Comparison of ENCODE assay signal across 9 mouse cellular contexts in the genomic region with DNA sequence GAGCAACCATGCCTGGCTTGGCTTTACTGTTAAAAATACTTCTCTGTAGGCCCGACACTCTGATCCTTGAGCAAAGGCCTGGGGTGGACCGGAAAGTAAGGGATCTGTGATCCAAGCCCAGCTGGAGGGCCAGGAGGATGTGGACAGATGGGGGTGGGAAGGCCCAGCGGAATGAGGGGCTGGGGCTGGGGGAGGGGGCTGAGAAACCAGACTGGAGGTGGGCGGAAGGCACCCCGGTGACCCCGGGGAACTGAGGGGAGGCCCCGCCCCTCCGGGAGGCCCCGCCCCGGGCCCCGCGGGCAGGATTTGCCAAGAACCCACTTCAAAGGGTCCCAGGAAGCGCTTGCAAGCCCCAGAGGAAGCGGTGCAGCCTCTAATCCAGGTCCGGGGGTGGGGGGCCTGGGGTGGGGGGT. TPM values are rescaled to one million over a fixed set of nuclear protein-coding genes. Genes with fewer than 3 reads are reported as not detected.
DNase-seq lines count a peak whose midpoint lies in the region; ATAC-seq lines count a peak whose summit lies in the region.
"Had no signal": no experiment of that assay in that cellular context is flagged by ENCODE, and none has a peak within 500 bp of the region (broad histone marks: within the 10 kb centered on the region; RNA-seq: fewer than 3 reads in every experiment).

No protein-coding gene starts in this region.

- peak overlapping the region; percentile 45 for H3K4me2 ChIP-seq in heart, embryonic 11.5 days
- peak overlapping the region; percentile 35 for H3K4me2 ChIP-seq in limb, embryonic 11.5 days (ENCODE audit: low read depth, severe bottlenecking)
- peak overlapping the region; percentile 23; the same call in 1 of the 2 replicates for H3K4me2 ChIP-seq in neural tube, embryonic 11.5 days (ENCODE audit: low read depth)

- H3K4me3 ChIP-seq in heart, embryonic 11.5 days (ENCODE audit: low read depth, low read length) = peak overlapping the region; percentile 18
- H3K4me3 ChIP-seq in limb, embryonic 11.5 days (ENCODE audit: low read depth, low read length) = peak overlapping the region; percentile 10; the same call in 1 of the 2 replicates
- H3K4me3 ChIP-seq in neural tube, embryonic 11.5 days (ENCODE audit: low read depth, low read length) = no peak overlapping the region

- H3K4me1 ChIP-seq in heart, embryonic 11.5 days (ENCODE audit: control insufficient read depth, insufficient read depth, low read length) = peaks cover 25% of the 10 kb centered on the region
- peaks cover 43% of the 10 kb centered on the region for H3K4me1 ChIP-seq in limb, embryonic 11.5 days (ENCODE audit: control insufficient read depth, insufficient read depth, low read length)
- peaks cover 12% of the 10 kb centered on the region for H3K4me1 ChIP-seq in neural tube, embryonic 11.5 days (ENCODE audit: control insufficient read depth, insufficient read depth, low read length)

- no peaks in the 10 kb centered on the region for H3K36me3 ChIP-seq in heart, embryonic 11.5 days (ENCODE audit: control insufficient read depth, insufficient read depth, low read length)
- H3K36me3 ChIP-seq in limb, embryonic 11.5 days (ENCODE audit: control insufficient read depth, insufficient read depth, low read length) = no peaks in the 10 kb centered on the region
- H3K36me3 ChIP-seq in neural tube, embryonic 11.5 days (ENCODE audit: control insufficient read depth, insufficient read depth, low read length) = no peaks in the 10 kb centered on the region

- WGBS in heart, embryonic 11.5 days (ENCODE audit: insufficient replicate concordance) = 4% methylated on average over 7 of the region's 15 CpGs
- under 1% methylated on average over 9 of the region's 15 CpGs for WGBS in limb, embryonic 11.5 days
- WGBS in neural tube, embryonic 11.5 days = 3% methylated on average over 13 of the region's 15 CpGs

- H3K9me3 ChIP-seq in heart, embryonic 11.5 days (replicated peaks; ENCODE audit: control insufficient read depth, low read length) = no peaks in the 10 kb centered on the region
- H3K9me3 ChIP-seq in limb, embryonic 11.5 days (ENCODE audit: control insufficient read depth, low read length) = no peaks in the 10 kb centered on the region
- H3K9me3 ChIP-seq in neural tube, embryonic 11.5 days (ENCODE audit: control insufficient read depth, low read length) = no peaks in the 10 kb centered on the region

- H3K9ac ChIP-seq in heart, embryonic 11.5 days (ENCODE audit: low read depth, low read length) = 0 out of 2 replicates have a peak overlapping the region, but pooled peaks have one; percentile 22
- peak overlapping the region; percentile 32; the same call in 1 of the 2 replicates for H3K9ac ChIP-seq in limb, embryonic 11.5 days (ENCODE audit: low read length)
- 0 out of 2 replicates have a peak overlapping the region, but pooled peaks have one; percentile 24 for H3K9ac ChIP-seq in neural tube, embryonic 11.5 days (ENCODE audit: low read length)

- no peak; the same call in 1 of the 2 replicates for ATAC-seq in heart, embryonic 11.5 days (replicated peaks; ENCODE audit: insufficient number of reproducible peaks, low FRiP score, low TSS enrichment)
- ATAC-seq in limb, embryonic 11.5 days (ENCODE audit: insufficient number of reproducible peaks, low FRiP score, low TSS enrichment, low read depth) = no peak
- ATAC-seq in neural tube, embryonic 11.5 days (ENCODE audit: insufficient read depth, low FRiP score, low TSS enrichment) = no peak
- ATAC-seq in cerebellum, adult (ENCODE audit: insufficient number of reproducible peaks, low FRiP score, low TSS enrichment) = no peak
- ATAC-seq: inflammation-experienced regulatory T-cells, adult 6 months had no signal

- no peak overlapping the region for H3K27ac ChIP-seq in heart, embryonic 11.5 days (ENCODE audit: low read depth, low read length)
- H3K27ac ChIP-seq in limb, embryonic 11.5 days (replicated peaks; ENCODE audit: low read depth, low read length) = peak overlapping the region; percentile 3; the same call in 1 of the 2 replicates
- H3K27ac ChIP-seq in neural tube, embryonic 11.5 days (ENCODE audit: low read depth, low read length) = no peak overlapping the region

- intact Hi-C loops in heart, postnatal 14 days (cut with DNase I) = no loop called here

- no peak for DNase-seq in heart, adult 18-20 months
- DNase-seq in R1 (ENCODE audit: low read depth, low spot score) = peak; percentile 78
- DNase-seq in limb, embryonic 11.5 days (ENCODE audit: low spot score) = peak; percentile 75
- DNase-seq in neural tube, embryonic 11.5 days (ENCODE audit: low spot score) = no peak
- no peak for DNase-seq in frontal cortex, postnatal 25 days (ENCODE audit: low spot score in 2 of 2)
- DNase-seq in heart, postnatal 14 days = no peak

- peaks cover 57% of the 10 kb centered on the region for H3K27me3 ChIP-seq in heart, embryonic 11.5 days (ENCODE audit: control insufficient read depth, insufficient read depth, low read length)
- H3K27me3 ChIP-seq in limb, embryonic 11.5 days (ENCODE audit: control insufficient read depth, insufficient read depth, low read length) = peaks cover 3% of the 10 kb centered on the region; the same call in 1 of the 2 replicates
- H3K27me3 ChIP-seq in neural tube, embryonic 11.5 days (ENCODE audit: control insufficient read depth, insufficient read depth, low read length) = peaks cover 31% of the 10 kb centered on the region

RNA-seq across cellular contexts. Expression of a gene that starts 5.3 kb away (rescaled TPM):
- 3.1 and 3.6 TPM in 2 replicates for polyA plus RNA-seq in heart, embryonic 11.5 days (2014; fragmentation: Nextera tagmentation; extraction: Ambion mirVana)
- 1 to 10 TPM; 6.2 to 6.6 TPM for total RNA-seq in heart, adult 18-20 months (2021)
- polyA plus RNA-seq in limb, embryonic 11.5 days (2014; fragmentation: Nextera tagmentation; extraction: Ambion mirVana) = 2.2 and 2.4 TPM in 2 replicates
- 1.6 and 2.5 TPM in 2 replicates for polyA plus RNA-seq in neural tube, embryonic 11.5 days (2014; fragmentation: Nextera tagmentation; extraction: Ambion mirVana)
- total RNA-seq in heart, postnatal 14 days (2021) = 1 to 10 TPM; 8.0 to 8.9 TPM
- polyA plus RNA-seq: inflammation-experienced regulatory T-cells, adult 6 months had no signal

RNA-seq across cellular contexts. Expression of a gene that starts 56.5 kb away (rescaled TPM):
- 1.2 and 1.3 TPM in 2 replicates for polyA plus RNA-seq in heart, embryonic 11.5 days (2014; fragmentation: Nextera tagmentation; extraction: Ambion mirVana)
- 10 to 100 TPM; 28.3 to 31.3 TPM for total RNA-seq in heart, adult 18-20 months (2021)
- 4.6 and 5.2 TPM in 2 replicates for polyA plus RNA-seq in limb, embryonic 11.5 days (2014; fragmentation: Nextera tagmentation; extraction: Ambion mirVana)
- 1.2 and 2.3 TPM in 2 replicates for polyA plus RNA-seq in neural tube, embryonic 11.5 days (2014; fragmentation: Nextera tagmentation; extraction: Ambion mirVana)
- total RNA-seq in heart, postnatal 14 days (2021) = 10 to 100 TPM; 20.7 TPM
- polyA plus RNA-seq: inflammation-experienced regulatory T-cells, adult 6 months had no signal

Comparison
In these comparisons a context has a peak if more than half of its experiments do, and no peak if none do; other contexts are left out.
1. DNase-seq: peak in R1 (single experiment) and limb, embryonic 11.5 days (single experiment); none in heart, adult 18-20 months (0 of 2), neural tube, embryonic 11.5 days (single experiment), frontal cortex, postnatal 25 days (0 of 2) and heart, postnatal 14 days (0 of 2).
2. Peak in every context shown above with its lines, with median percentiles within 50 percentile points of each other: H3K4me2 ChIP-seq and H3K9ac ChIP-seq.